Mouse (Mus musculus) G1E (cell line): ENCODE data around the gene Hap1.

Experiments used
- CTCF ChIP-seq: IDR thresholded peaks from 2 replicates; pipeline ENCODE4 v1.5.1; 2012; ENCODE audit warnings: low read depth, low read length, inconsistent platforms, mixed read lengths
- TAL1 ChIP-seq: conservative IDR thresholded peaks from 2 replicates; pipeline ENCODE4 v1.6.1; 2012; ENCODE audit warnings: low read depth, low read length, inconsistent platforms, mixed read lengths

- TF ChIP-seq CTCF, result no peak
- no peak for TF ChIP-seq TAL1
These were observed 43.4 kb upstream of the Hap1 start for GRCm38 (mm10) chr11:100399320-100399719.
